Mouse (Mus musculus) urinary bladder, postnatal 36 days (tissue): ENCODE results near the gene Ttc39b.
A peak's percentile ranks its signal among the peaks of the same experiment; 100 is the strongest.

ENCODE experiments used
- DNase-seq, 2 experiments: peaks; one replicate each; pipeline ENCODE4 v3.0.0; 2022; ENCODE audit warnings: low spot score in 2 of 2, mixed read lengths in 1 of 2

Ttc39b gene

DNA sequence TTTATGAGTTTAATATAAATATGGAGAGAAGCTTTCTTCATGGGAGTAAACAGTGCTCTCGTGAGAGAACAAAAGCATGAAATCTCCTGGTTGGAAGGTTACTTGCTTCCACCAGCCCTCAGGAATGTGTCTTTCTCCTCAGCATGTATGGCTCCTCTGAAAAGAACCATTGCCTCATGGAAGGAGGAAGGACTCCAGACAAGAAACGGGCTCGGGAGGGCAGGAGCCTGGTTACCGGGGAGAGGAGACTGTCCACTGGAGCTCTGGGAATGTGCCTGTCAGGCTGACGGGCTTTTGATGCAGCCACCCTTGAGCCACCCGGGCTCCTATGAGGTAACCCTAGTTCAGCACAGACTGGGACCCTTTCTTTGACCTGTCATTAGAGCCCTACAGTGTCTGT, 137.6 kb downstream of the Ttc39b start:
- DNase-seq: no peak

DNA sequence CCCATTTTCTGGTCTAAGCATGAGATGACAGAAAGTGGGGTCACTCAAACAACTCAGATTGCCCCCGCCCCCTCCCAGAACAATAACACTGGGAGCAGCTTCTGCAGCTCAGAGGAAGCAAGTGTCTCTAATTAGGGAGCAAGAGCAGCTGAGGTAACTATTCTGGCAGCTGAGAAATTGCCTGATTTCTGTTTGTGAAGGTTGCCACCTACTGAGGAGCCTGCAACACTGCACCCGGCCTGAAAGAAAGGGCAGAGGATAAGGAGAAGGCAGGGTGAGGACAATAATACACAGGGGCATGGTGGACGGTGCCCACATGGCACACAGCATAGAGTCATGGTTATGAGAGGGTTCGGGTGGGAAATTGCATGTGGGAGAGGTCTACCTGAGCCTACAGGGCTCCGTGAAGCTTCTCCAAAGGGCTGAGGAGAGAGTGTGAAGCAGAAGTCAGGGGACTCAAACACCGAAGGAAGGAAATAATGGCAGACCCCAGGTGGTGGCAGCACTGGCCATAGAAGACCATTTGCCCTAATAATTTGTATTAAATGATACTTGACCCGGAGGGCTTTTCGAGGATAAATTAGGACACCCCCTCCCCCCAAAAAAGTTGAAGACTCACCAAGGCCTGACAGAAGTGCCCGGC, 140.6 kb downstream of the Ttc39b start:
- peak in 1 of 2 experiments; percentile 22 for DNase-seq

DNA sequence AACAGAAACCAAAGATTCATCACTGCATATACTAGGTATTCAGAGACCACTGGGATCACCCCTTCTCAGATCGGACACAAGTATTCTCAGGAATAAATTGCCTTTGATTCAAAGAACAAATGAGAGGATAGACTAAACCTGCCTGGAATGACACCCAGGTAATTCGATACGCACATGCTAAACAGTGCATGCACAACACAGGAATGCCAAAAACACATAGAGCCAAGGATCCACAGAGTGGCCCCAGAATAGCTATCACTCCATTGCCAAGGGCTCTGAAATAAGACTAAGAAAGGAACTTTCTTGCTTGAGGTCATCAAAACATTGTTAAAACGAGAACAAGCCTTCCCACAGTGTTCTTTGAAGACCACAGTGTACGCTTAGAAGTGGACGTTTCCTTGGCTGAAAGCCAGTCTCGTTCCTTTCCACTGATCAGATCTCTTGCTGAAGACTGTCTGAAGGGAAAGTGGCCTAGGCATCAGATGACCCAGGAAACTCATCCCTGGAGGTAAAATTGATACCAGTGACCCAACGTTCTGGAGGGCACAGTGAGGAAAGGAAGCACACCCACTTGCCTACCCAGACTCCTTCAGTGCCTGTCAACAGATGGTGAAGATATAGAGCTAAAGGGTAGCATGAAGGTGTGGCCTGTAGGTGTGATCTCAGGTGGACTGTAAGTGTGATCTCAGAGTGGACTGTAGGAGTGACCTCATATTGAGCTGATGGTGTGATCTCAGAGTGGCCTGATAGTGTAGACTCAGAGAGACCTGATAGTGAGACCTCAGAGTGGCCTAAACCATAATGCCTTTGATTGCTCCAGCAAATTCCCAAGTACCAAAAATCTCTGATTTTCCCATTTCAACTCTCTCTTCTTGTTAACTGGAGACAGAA, 141.6 kb downstream of the Ttc39b start:
- no peak for DNase-seq

DNA sequence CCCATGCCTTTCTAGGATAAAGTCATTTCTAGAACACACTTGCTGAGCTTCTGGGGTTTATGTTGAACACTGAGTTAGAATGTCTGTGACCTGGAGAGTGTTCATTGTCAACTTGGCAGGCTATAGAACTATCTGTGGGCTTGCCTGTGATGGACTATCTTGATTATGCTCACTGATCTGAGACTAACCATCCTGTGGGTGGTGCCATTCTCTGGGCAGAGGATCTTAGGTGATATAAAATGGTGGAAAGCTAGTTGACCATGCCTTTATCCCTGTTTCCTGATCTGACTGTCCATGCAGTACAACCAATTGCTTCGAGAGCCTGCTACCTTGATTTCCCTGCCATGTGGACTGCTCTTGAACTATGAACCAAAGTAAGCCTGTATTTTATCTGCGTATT, 146.6 kb downstream of the Ttc39b start:
- no peak for DNase-seq

DNA sequence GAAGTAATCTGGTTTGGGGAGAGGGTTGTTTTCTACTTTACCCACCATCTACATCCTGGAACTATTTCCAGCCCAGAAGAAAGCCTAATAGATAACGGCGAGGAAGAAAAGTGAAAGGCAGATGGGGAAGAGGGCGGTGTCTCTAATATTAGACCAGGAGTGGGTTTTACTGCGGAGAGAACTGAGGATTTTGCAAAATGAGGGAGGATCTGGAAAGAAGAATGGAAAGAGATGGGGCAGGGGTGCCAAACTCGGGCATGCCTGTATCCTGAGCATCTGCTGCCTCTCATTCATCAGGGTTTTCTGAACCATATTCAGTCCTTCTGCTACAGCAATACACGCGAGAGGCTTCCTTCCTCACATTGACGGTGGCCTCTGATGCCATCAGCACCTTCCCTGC, 149.1 kb downstream of the Ttc39b start:
- DNase-seq: no peak

DNA sequence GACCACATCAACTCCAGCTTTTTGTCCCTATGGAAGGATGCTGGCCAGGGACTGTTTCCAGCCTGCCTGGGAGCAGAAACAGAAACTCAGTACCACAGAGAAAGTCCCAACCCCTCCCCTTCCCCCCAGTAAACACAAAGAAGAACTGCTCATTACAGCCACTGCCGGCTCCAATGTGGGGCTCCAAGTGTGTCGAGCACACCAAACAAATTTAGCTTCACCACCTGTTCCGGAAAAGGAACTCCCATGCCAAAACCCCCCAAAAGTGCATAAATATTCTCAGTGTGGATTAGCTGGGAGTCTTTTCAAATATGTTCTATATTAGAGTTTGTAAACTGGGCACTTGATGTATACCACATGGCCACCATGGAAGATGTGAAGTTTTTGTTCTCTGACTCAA, 151.8 kb downstream of the Ttc39b start:
- DNase-seq: no peak

DNA sequence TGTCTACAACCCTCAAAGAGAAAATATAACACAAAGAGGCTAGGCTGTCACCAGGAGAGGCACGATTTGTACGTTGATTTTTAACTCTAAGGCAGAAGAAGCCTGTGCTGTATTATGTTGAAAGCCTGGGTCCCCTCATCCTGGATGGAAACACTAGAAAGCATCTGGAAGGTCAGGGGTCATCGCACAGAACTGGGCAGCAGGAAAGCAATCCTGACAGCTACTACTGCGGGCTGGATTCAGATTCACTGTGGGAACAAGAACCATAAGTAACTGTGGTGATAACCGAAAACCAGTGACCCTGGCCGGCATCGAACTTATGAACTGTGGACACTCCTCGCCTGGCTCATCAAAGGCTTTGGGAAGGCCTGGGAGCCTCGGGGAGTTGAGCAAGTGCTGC, 153.3 kb downstream of the Ttc39b start:
- no peak for DNase-seq
